Mouse (Mus musculus): ENCODE measurements around the gene 4930579F01Rik.

4930579F01Rik gene

GRCm38 (mm10) chr3:138212431-138212951, 18.9 kb upstream of the 4930579F01Rik start:
- no peaks in the 10 kb centered on the region for H3K36me3 ChIP-seq (ENCODE audit: insufficient read depth, low read length)
- 0 out of 2 replicates have a peak, but pooled peaks cover 3% of the 10 kb centered on the region for H3K27me3 ChIP-seq (ENCODE audit: insufficient read depth, low read length)
- TF ChIP-seq NANOG (IDR thresholded peaks at IDR 0.05; ENCODE audit: borderline replicate concordance, low read length) (no peak), POU5F1 (IDR thresholded peaks at IDR 0.05; ENCODE audit: borderline replicate concordance, low read length) (no peak), CTCF (conservative IDR thresholded peaks at IDR 0.05; ENCODE audit: low read length) (no peak)
- no peak overlapping the region for H3K4me3 ChIP-seq (replicated peaks; ENCODE audit: low read length)
- H3K4me1 ChIP-seq (replicated peaks; ENCODE audit: low read depth, low read length): peaks cover 11% of the 10 kb centered on the region
- H3K9me3 ChIP-seq (ENCODE audit: low read length): no peaks in the 10 kb centered on the region

GRCm38 (mm10) chr3:138210432-138211075, 16.9 kb upstream of the 4930579F01Rik start:
- H3K4me3 ChIP-seq (replicated peaks; ENCODE audit: low read length): no peak overlapping the region
- no peaks in the 10 kb centered on the region for H3K9me3 ChIP-seq (ENCODE audit: low read length)
- TF ChIP-seq POU5F1 (IDR thresholded peaks at IDR 0.05; ENCODE audit: borderline replicate concordance, low read length): no peak
- TF ChIP-seq CTCF (conservative IDR thresholded peaks at IDR 0.05; ENCODE audit: low read length): no peak
- no peak for TF ChIP-seq NANOG (IDR thresholded peaks at IDR 0.05; ENCODE audit: borderline replicate concordance, low read length)
- H3K4me1 ChIP-seq (replicated peaks; ENCODE audit: low read depth, low read length): peaks cover 5% of the 10 kb centered on the region
- H3K36me3 ChIP-seq (ENCODE audit: insufficient read depth, low read length): no peaks in the 10 kb centered on the region
- H3K27me3 ChIP-seq (ENCODE audit: insufficient read depth, low read length): 0 out of 2 replicates have a peak, but pooled peaks cover 3% of the 10 kb centered on the region

GRCm38 (mm10) chr3:138208821-138209220, 15.2 kb upstream of the 4930579F01Rik start:
- no peaks in the 10 kb centered on the region for H3K4me1 ChIP-seq (replicated peaks; ENCODE audit: low read depth, low read length)
- peaks cover 8% of the 10 kb centered on the region; the same call in 1 of the 2 replicates for H3K27me3 ChIP-seq (ENCODE audit: insufficient read depth, low read length)
- H3K36me3 ChIP-seq (ENCODE audit: insufficient read depth, low read length): no peaks in the 10 kb centered on the region
- TF ChIP-seq CTCF (conservative IDR thresholded peaks at IDR 0.05; ENCODE audit: low read length): no peak
- no peak for TF ChIP-seq NANOG (IDR thresholded peaks at IDR 0.05; ENCODE audit: borderline replicate concordance, low read length)
- TF ChIP-seq POU5F1 (IDR thresholded peaks at IDR 0.05; ENCODE audit: borderline replicate concordance, low read length): no peak
- no peak overlapping the region for H3K4me3 ChIP-seq (replicated peaks; ENCODE audit: low read length)
- H3K9me3 ChIP-seq (ENCODE audit: low read length): no peaks in the 10 kb centered on the region

- Histone ChIP-seq H3K4me3 (replicated peaks; ENCODE audit: low read length) (no peak overlapping the region), H3K4me1 (replicated peaks; ENCODE audit: low read depth, low read length) (peaks cover 17% of the 10 kb centered on the region), H3K9me3 (ENCODE audit: low read length) (no peaks in the 10 kb centered on the region), H3K27me3 (ENCODE audit: insufficient read depth, low read length) (peaks cover 9% of the 10 kb centered on the region), H3K36me3 (ENCODE audit: insufficient read depth, low read length) (no peaks in the 10 kb centered on the region)
- TF ChIP-seq POU5F1 (IDR thresholded peaks at IDR 0.05; ENCODE audit: borderline replicate concordance, low read length) (no peak), NANOG (IDR thresholded peaks at IDR 0.05; ENCODE audit: borderline replicate concordance, low read length) (no peak)
Observed at GRCm38 (mm10) chr3:138198722-138199068, 5.1 kb upstream of the 4930579F01Rik start.

- H3K4me1 ChIP-seq (replicated peaks; ENCODE audit: low read depth, low read length): peaks cover 23% of the 10 kb centered on the region
- H3K4me3 ChIP-seq (replicated peaks; ENCODE audit: low read length): no peak overlapping the region
- H3K36me3 ChIP-seq (ENCODE audit: insufficient read depth, low read length): no peaks in the 10 kb centered on the region
- TF ChIP-seq NANOG (IDR thresholded peaks at IDR 0.05; ENCODE audit: borderline replicate concordance, low read length) (no peak), POU5F1 (IDR thresholded peaks at IDR 0.05; ENCODE audit: borderline replicate concordance, low read length) (no peak), CTCF (conservative IDR thresholded peaks at IDR 0.05; ENCODE audit: low read length) (peak; percentile 56)
- H3K9me3 ChIP-seq (ENCODE audit: low read length): no peaks in the 10 kb centered on the region
- peaks cover 7% of the 10 kb centered on the region for H3K27me3 ChIP-seq (ENCODE audit: insufficient read depth, low read length)
Observed at GRCm38 (mm10) chr3:138197973-138198721, 4.5 kb upstream of the 4930579F01Rik start.

GRCm38 (mm10) chr3:138197556-138197955, 3.9 kb upstream of the 4930579F01Rik start:
- Histone ChIP-seq H3K4me3 (replicated peaks; ENCODE audit: low read length) (no peak overlapping the region), H3K27me3 (ENCODE audit: insufficient read depth, low read length) (peaks cover 7% of the 10 kb centered on the region), H3K9me3 (ENCODE audit: low read length) (no peaks in the 10 kb centered on the region), H3K36me3 (ENCODE audit: insufficient read depth, low read length) (no peaks in the 10 kb centered on the region), H3K4me1 (replicated peaks; ENCODE audit: low read depth, low read length) (peaks cover 25% of the 10 kb centered on the region)
- TF ChIP-seq NANOG (IDR thresholded peaks at IDR 0.05; ENCODE audit: borderline replicate concordance, low read length) (no peak), CTCF (conservative IDR thresholded peaks at IDR 0.05; ENCODE audit: low read length) (no peak), POU5F1 (IDR thresholded peaks at IDR 0.05; ENCODE audit: borderline replicate concordance, low read length) (no peak)

- no peak overlapping the region for H3K4me3 ChIP-seq (replicated peaks; ENCODE audit: low read length)
- peaks cover 7% of the 10 kb centered on the region for H3K27me3 ChIP-seq (ENCODE audit: insufficient read depth, low read length)
- H3K36me3 ChIP-seq (ENCODE audit: insufficient read depth, low read length): no peaks in the 10 kb centered on the region
- H3K4me1 ChIP-seq (replicated peaks; ENCODE audit: low read depth, low read length): peaks cover 25% of the 10 kb centered on the region
- no peaks in the 10 kb centered on the region for H3K9me3 ChIP-seq (ENCODE audit: low read length)
- no peak for TF ChIP-seq POU5F1 (IDR thresholded peaks at IDR 0.05; ENCODE audit: borderline replicate concordance, low read length)
- no peak for TF ChIP-seq NANOG (IDR thresholded peaks at IDR 0.05; ENCODE audit: borderline replicate concordance, low read length)
- no peak for TF ChIP-seq CTCF (conservative IDR thresholded peaks at IDR 0.05; ENCODE audit: low read length)
Observed at GRCm38 (mm10) chr3:138197093-138197492, 3.5 kb upstream of the 4930579F01Rik start.

GRCm38 (mm10) chr3:138192260-138192659, 1.4 kb downstream of the 4930579F01Rik start:
- H3K27me3 ChIP-seq (ENCODE audit: insufficient read depth, low read length): peaks cover under 1% of the 10 kb centered on the region; the same call in 1 of the 2 replicates
- H3K9me3 ChIP-seq (ENCODE audit: low read length): no peaks in the 10 kb centered on the region
- no peaks in the 10 kb centered on the region for H3K36me3 ChIP-seq (ENCODE audit: insufficient read depth, low read length)
- H3K4me1 ChIP-seq (replicated peaks; ENCODE audit: low read depth, low read length): peaks cover 15% of the 10 kb centered on the region; the same call in 1 of the 2 replicates
- no peak overlapping the region for H3K4me3 ChIP-seq (replicated peaks; ENCODE audit: low read length)
- TF ChIP-seq NANOG (IDR thresholded peaks at IDR 0.05; ENCODE audit: borderline replicate concordance, low read length) (no peak), POU5F1 (IDR thresholded peaks at IDR 0.05; ENCODE audit: borderline replicate concordance, low read length) (no peak), CTCF (conservative IDR thresholded peaks at IDR 0.05; ENCODE audit: low read length) (no peak)
